Mouse (Mus musculus) layer of hippocampus, adult 8-10 months (tissue): Measurements from ENCODE around the gene Olfr549. TPM values are rescaled to one million over a fixed set of nuclear protein-coding genes. Genes with fewer than 3 reads are reported as not detected.

Experiments used
- DNase-seq, 2 experiments: peaks; one replicate each; pipeline ENCODE4 v3.0.0; 2022; ENCODE audit warnings: low spot score in 2 of 2
- total RNA-seq, 4 experiments: library from RNA; stranded (reverse); gene quantifications; 2 replicates each; pipeline ENCODE4 v1.2.4; 2022

Olfr549 gene
- total RNA-seq, result not detected

GRCm38 (mm10) chr7:102549570-102549969 lies at the start of gene Olfr549:
Olfr549 (plus strand) TSS chr7:102549870.
- DNase-seq, result no peak

DNA sequence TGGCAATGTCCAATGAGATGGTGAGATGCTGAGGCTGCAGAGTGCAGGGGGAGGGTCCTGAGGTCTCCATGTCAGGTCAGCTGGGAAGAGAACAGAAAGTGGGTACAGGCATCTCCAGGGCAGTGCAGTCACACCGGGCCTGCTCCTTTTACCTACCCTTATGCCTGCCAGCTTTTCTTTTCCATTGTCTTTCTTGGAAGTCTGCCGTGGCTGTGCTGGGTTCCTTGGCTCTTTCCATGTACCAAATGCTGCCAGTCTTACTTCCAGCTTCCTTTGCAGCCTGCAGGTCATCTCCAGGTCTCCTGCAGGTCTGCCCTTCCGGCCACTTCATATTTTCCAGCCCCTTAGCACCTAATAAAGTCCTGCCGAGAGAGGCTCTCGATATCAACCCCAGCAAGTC lies 47.7 kb upstream of the Olfr549 start:
- DNase-seq, result no peak

DNA sequence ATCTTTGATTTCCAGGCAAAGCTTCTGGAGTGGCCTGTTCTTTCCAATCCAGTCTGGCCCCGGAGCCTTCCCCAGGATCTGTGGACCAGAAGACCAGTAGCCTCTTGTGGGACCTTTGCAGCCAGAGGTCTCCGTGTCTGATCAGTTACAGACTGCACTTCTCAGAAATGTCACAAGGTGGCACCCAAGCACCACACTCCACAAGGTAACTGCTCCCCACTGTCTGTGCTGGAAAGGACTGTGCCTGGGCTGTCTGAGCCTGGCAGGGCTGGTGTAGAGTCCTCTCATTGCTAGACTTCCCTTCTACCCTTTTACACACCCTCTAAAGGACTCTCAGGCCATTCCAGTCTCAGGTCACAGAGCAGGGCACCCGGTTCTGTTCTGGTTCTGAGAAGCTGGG lies 42.8 kb upstream of the Olfr549 start:
- DNase-seq, result peak; percentile 48 to 85

GRCm38 (mm10) chr7:102508066-102508465 lies 41.6 kb upstream of the Olfr549 start:
- no peak for DNase-seq

GRCm38 (mm10) chr7:102508666-102509065 lies 41.0 kb upstream of the Olfr549 start:
- no peak for DNase-seq

- no peak for DNase-seq
These were observed 39.9 kb upstream of the Olfr549 start for GRCm38 (mm10) chr7:102509726-102510125.

- no peak for DNase-seq
These were observed 37.7 kb upstream of the Olfr549 start for GRCm38 (mm10) chr7:102511927-102512326.

- peak; percentile 47 to 85 for DNase-seq
These were observed 36.7 kb upstream of the Olfr549 start for GRCm38 (mm10) chr7:102512814-102513435.

- no peak for DNase-seq
These were observed 35.5 kb upstream of the Olfr549 start for GRCm38 (mm10) chr7:102514144-102514543.

- DNase-seq, result no peak
These were observed 33.2 kb upstream of the Olfr549 start for GRCm38 (mm10) chr7:102516261-102517050.

GRCm38 (mm10) chr7:102517051-102517335 lies 32.7 kb upstream of the Olfr549 start:
- DNase-seq, result peak in 1 of 2 experiments; percentile 25

DNA sequence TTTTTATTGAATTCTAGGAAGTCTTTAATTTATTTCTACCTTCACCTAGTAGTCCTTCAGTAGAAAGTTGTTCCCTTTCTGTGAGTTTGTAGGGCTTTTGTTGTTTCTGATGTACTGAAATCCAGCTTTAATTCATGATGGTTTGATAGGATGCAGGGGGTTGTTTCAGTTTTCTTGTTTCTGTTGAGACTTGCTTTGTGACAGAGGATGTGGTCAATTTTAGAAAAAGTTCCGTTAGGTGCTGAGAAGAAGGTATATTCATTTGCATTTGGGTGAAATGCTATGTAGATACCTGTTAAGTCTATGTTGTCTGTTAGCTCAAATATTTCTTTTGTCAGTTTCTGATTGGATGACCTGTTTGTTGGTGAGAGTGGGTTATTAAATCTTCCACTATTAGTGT lies 20.6 kb upstream of the Olfr549 start:
- DNase-seq, result no peak

GRCm38 (mm10) chr7:102534449-102534848 lies 15.2 kb upstream of the Olfr549 start, which contains the start of gene Olfr547:
Olfr547 (plus strand) TSS chr7:102534749.
- DNase-seq, result no peak

DNA sequence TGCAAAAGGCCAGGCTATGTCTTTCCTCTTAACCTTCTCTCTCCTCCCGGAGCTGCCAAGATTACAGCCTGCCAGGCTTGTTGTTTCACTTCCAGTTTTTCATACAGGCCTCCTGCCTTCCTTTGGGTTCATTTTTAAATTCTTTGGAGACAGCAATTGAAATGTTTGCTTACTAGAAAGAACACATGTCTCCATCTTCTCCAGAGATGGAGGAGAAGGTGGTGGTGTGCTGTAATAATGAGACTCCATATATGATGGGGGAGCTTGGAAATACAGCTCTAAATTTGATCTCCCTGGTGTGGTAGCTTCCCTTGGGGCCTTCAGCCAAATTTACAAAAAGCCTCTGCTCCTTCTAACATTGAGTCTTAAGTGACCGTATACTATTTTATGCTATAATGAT lies 9.1 kb upstream of the Olfr549 start, which contains the start of gene Olfr548-ps1:
TSS of gene Olfr548-ps1 (plus strand) at position 301 of the 400 bp plus-strand sequence.
- no peak for DNase-seq

DNA sequence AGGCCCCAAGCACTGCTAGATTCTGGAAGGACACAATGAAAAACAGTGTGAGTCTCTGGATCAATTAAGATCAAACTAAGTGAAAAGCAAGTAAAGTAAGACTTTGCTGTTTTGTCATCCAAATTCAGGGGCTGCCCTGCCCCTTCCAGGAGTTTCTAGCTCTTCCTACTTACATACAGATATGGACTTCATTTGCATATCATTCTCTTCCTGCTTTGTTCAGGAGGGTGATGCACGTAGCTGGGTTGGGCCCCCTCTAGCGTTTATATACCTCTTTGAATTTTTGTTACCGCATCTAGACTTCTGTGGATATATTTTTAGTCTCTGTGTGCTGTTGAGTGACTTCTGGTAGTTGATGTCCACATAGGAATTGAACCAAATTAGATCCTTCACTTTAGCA lies 8.4 kb upstream of the Olfr549 start:
- no peak for DNase-seq

- DNase-seq, result no peak
These were observed 3.6 kb downstream of the Olfr549 start for GRCm38 (mm10) chr7:102553279-102553678.

DNA sequence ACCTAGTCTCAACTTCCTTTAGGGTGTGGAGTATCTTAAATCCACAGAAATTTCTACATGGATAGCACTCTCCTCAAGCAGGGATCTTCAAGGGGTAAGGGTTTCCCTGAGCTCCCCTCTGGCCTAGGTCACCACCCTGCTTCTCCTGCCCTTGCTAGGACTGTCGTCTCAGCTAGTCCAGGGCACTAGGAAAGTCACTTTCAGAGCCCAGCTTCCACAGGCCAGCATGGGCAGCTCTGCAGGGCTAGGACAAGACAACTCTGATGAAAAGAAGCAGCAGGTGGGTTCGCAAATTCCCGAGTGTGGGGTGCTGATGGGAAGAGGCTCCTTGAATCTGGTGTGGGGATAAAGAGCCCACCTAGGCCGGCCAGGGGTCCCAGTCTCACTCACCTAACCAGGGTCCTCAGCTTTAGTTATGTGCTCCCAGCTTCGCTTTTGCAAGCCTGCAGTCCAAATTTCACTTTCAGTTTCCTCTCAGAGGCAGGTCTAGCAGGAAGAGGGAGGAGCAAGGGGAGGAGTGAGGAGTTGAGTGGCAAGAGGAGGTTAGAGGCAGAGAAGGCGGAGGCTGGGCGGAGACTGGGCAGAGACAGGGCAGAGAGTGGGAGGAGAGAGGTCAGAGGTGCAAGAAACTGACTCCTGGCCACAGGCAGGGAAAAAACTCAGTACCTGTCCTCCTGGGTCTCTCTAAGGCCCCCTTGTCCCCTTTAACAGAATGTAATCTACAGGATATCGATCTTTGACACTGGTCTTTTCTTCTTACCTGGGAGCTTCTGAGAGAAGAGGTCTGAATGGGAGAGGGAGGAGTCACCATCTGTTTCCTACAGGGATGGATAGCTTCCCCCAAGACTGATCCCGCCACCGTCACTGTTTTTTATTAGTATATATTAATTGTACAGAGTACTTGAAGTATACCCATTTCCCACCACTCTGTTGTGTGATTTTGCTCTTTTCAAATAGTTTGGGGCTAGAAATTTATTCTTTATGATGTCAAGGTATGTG lies 15.6 kb downstream of the Olfr549 start, which contains the start of gene Trim21:
TSS of gene Trim21 (minus strand) at position 488 of the 999 bp plus-strand sequence.
- peak; percentile 34 to 38 for DNase-seq

- no peak for DNase-seq
These were observed 16.5 kb downstream of the Olfr549 start for GRCm38 (mm10) chr7:102566219-102566618.

DNA sequence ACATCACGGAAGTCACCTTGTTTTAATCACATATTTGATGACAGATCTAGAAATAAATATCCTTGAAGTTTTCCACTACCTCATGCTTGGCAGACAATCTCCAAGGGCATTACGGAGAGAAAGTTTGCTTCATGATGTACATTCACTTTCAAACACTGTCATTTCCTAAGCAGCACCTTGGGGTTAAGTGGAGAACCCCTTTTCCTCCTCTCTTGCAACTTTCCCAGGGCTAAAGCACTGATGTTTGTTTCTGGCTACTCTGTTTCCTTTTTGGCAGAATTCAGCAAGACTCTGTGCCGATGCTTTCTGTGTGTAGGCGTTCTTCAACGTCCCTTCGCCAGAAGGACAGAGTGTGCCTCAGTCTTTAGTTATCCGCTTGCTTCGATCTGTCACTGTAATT lies 21.5 kb downstream of the Olfr549 start, which contains the start of gene Olfr550:
TSS of gene Olfr550 (plus strand) at position 301 of the 400 bp plus-strand sequence.
- DNase-seq, result no peak

- DNase-seq, result no peak
These were observed 23.6 kb downstream of the Olfr549 start for GRCm38 (mm10) chr7:102573174-102573830.

DNA sequence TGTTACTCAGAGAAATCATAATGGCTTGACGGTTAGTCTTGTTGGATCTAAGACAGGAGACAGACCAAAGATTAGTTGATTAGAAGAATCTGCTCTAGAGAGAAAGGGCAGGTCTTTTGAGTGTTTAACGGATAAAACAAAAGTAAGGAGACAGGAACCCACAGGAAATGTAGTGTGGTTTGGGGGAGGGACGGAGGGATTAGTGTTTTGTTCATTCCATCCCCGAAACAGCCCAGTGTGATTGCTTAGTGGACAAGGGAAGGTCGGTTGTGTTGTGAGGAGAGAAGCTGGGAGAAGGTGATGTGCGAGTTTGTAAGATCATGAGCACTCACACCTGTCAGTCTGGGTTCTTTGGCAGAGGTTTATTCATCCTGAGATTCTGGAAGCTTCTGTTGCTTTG lies 26.3 kb downstream of the Olfr549 start:
- DNase-seq, result no peak
